ENCODE assay signal across 9 mouse cellular contexts in genomic region chr7:16049576-16049915, GRCm38 (mm10). TPM values are rescaled to one million over a fixed set of nuclear protein-coding genes. Genes with fewer than 3 reads are reported as not detected.
A peak's percentile ranks its signal among the peaks of the same experiment; 100 is the strongest.
DNase-seq lines count a peak whose midpoint lies in the region; ATAC-seq and TF ChIP-seq lines count a peak whose summit lies in the region.
"Had no signal": no experiment of that assay in that cellular context is flagged by ENCODE, and none has a peak within 500 bp of the region (broad histone marks: within the 10 kb centered on the region; RNA-seq: fewer than 3 reads in every experiment).

No protein-coding gene starts in this region.

- no peaks in the 10 kb centered on the region for H3K27me3 ChIP-seq in forebrain, embryonic 14.5 days (replicated peaks; ENCODE audit: control insufficient read depth, insufficient read depth, low read length)
- H3K27me3 ChIP-seq in liver, embryonic 14.5 days (ENCODE audit: control insufficient read depth, insufficient read depth, low read length): no peaks in the 10 kb centered on the region

- H3K4me2 ChIP-seq in forebrain, embryonic 14.5 days (ENCODE audit: low read length): peak overlapping the region; percentile 92
- H3K4me2 ChIP-seq in liver, embryonic 14.5 days (ENCODE audit: low read depth): peak overlapping the region; percentile 97

- H3K9ac ChIP-seq in forebrain, embryonic 14.5 days (ENCODE audit: low read length): peak overlapping the region; percentile 99
- H3K9ac ChIP-seq in liver, embryonic 14.5 days (replicated peaks): peak overlapping the region; percentile 96

- no peak for DNase-seq in gastrocnemius, adult 2 months
- DNase-seq in gastrocnemius, postnatal 25 days: no peak
- DNase-seq in 416B (ENCODE audit: low read depth): peak; percentile 46
- DNase-seq in forebrain, embryonic 14.5 days (ENCODE audit: low spot score): no peak
- no peak for DNase-seq in liver, embryonic 14.5 days (ENCODE audit: low read depth in 3 of 3, low spot score in 3 of 3)
- DNase-seq in embryo, embryonic 11 days: no peak
- no peak for DNase-seq in layer of hippocampus, postnatal 36 days
- no peak for DNase-seq in cerebellum, postnatal 14 days

- TF ChIP-seq CTCF in gastrocnemius, adult 2 months (IDR thresholded peaks at IDR 0.05): no peak
- no peak for TF ChIP-seq CTCF in liver, embryonic 14.5 days (IDR thresholded peaks at IDR 0.05; ENCODE audit: low read depth)

- H3K4me3 ChIP-seq in gastrocnemius, adult 2 months: peak overlapping the region; percentile 82
- H3K4me3 ChIP-seq in forebrain, embryonic 14.5 days (ENCODE audit: low read depth, low read length): peak overlapping the region; percentile 86
- peak overlapping the region; percentile 73 to 91 for H3K4me3 ChIP-seq in liver, embryonic 14.5 days (ENCODE audit: insufficient read depth in 1 of 2, low read depth in 2 of 2, low read length in 2 of 2)

- H3K4me1 ChIP-seq in forebrain, embryonic 14.5 days (ENCODE audit: control insufficient read depth, insufficient read depth, low read length): peaks cover 32% of the 10 kb centered on the region
- H3K4me1 ChIP-seq in liver, embryonic 14.5 days (replicated peaks; ENCODE audit: control insufficient read depth in 2 of 2, insufficient read depth in 2 of 2, low read length in 1 of 2): peaks cover 29 to 39% of the 10 kb centered on the region in 2 experiments

- TF ChIP-seq EP300 in liver, embryonic 14.5 days (IDR thresholded peaks at IDR 0.05; ENCODE audit: low read depth): no peak

- H3K9me3 ChIP-seq in forebrain, embryonic 14.5 days (replicated peaks; ENCODE audit: control insufficient read depth, low read length): no peaks in the 10 kb centered on the region
- H3K9me3 ChIP-seq in liver, embryonic 14.5 days (ENCODE audit: control insufficient read depth, low read length): no peaks in the 10 kb centered on the region

- no peaks in the 10 kb centered on the region for H3K36me3 ChIP-seq in forebrain, embryonic 14.5 days (ENCODE audit: control insufficient read depth, insufficient read depth, low read length)
- no peaks in the 10 kb centered on the region for H3K36me3 ChIP-seq in liver, embryonic 14.5 days (replicated peaks; ENCODE audit: control insufficient read depth, insufficient read depth, low read depth)

- 82% methylated on average over 7 of the region's 7 CpGs for WGBS in forebrain, embryonic 14.5 days
- WGBS in liver, embryonic 14.5 days (ENCODE audit: insufficient replicate concordance): 51% methylated on average over 7 of the region's 7 CpGs

- no peak for ATAC-seq in forebrain, embryonic 14.5 days
- no peak for ATAC-seq in liver, embryonic 14.5 days (ENCODE audit: insufficient read depth)

- peak overlapping the region; percentile 96 for H3K27ac ChIP-seq in gastrocnemius, adult 2 months
- H3K27ac ChIP-seq in forebrain, embryonic 14.5 days (ENCODE audit: low read depth, low read length): no peak overlapping the region
- H3K27ac ChIP-seq in liver, embryonic 14.5 days: peak overlapping the region; percentile 86

- intact Hi-C loops in gastrocnemius, adult 2 months (cut with DNase I): loop anchor here (2.0 to 5.0 kb wide), 2 partner anchors 49 to 117 kb away; partner anchors contain the start of gene Napa

RNA-seq across cellular contexts. Expression of gene Bicra, which starts 1.8 kb away (rescaled TPM):
- total RNA-seq in gastrocnemius, adult 2 months (2021): 1 to 10 TPM; 6.8 to 7.1 TPM
- total RNA-seq in gastrocnemius, postnatal 25 days (2021): 1 to 10 TPM; 5.1 to 6.1 TPM
- polyA plus RNA-seq in forebrain, embryonic 14.5 days (2014; fragmentation: Nextera tagmentation; extraction: Ambion mirVana): 4.3 and 6.0 TPM in 2 replicates
- polyA plus RNA-seq in liver, embryonic 14.5 days (2012; rRNA removed): 1.8 and 2.2 TPM in 2 replicates
- 0.83 and 1.5 TPM in 2 replicates for polyA plus RNA-seq in liver, embryonic 14.5 days (2014; fragmentation: Nextera tagmentation; extraction: Ambion mirVana)
- 10 to 100 TPM; 19.5 to 21.9 TPM for total RNA-seq in layer of hippocampus, postnatal 36 days (2021)

RNA-seq across cellular contexts. Expression of gene Zfp541, which starts 12.1 kb away (rescaled TPM):
- not detected for total RNA-seq in gastrocnemius, adult 2 months (2021)
- total RNA-seq in gastrocnemius, postnatal 25 days (2021): not detected
- polyA plus RNA-seq in forebrain, embryonic 14.5 days (2014; fragmentation: Nextera tagmentation; extraction: Ambion mirVana): 0.16 TPM in 1 of 2 replicates, not detected in the other
- 0.02 TPM in 1 of 2 replicates, not detected in the other for polyA plus RNA-seq in liver, embryonic 14.5 days (2012; rRNA removed)
- polyA plus RNA-seq in liver, embryonic 14.5 days (2014; fragmentation: Nextera tagmentation; extraction: Ambion mirVana): not detected in 2 replicates
- under 1 TPM; 0.67 to 0.83 TPM for total RNA-seq in layer of hippocampus, postnatal 36 days (2021)
- total RNA-seq: common myeloid progenitor, adult 5-6 weeks had no signal

RNA-seq across cellular contexts. Expression of gene Napa, which starts 48.7 kb away (rescaled TPM):
- total RNA-seq in gastrocnemius, adult 2 months (2021): 100 to 1,000 TPM in 1 of 2 experiments, 10 to 100 TPM in 1; 99.2 to 113 TPM
- 100 to 1,000 TPM in 1 of 2 experiments, 10 to 100 TPM in 1; 71.2 to 105 TPM for total RNA-seq in gastrocnemius, postnatal 25 days (2021)
- polyA plus RNA-seq in forebrain, embryonic 14.5 days (2014; fragmentation: Nextera tagmentation; extraction: Ambion mirVana): 156 and 164 TPM in 2 replicates
- 88.9 and 110 TPM in 2 replicates for polyA plus RNA-seq in liver, embryonic 14.5 days (2012; rRNA removed)
- 107 and 112 TPM in 2 replicates for polyA plus RNA-seq in liver, embryonic 14.5 days (2014; fragmentation: Nextera tagmentation; extraction: Ambion mirVana)
- total RNA-seq in layer of hippocampus, postnatal 36 days (2021): 100 to 1,000 TPM; 272 to 282 TPM
